Mouse (Mus musculus) brain, embryonic 18.5 days (tissue): ENCODE measurements around the gene Umps.

Experiments used
- DNase-seq: peaks from one replicate; pipeline ENCODE4 v3.0.0-alpha.2; 2012; ENCODE audit warnings: low read depth, low spot score

Umps gene

GRCm38 (mm10) chr16:33966538-33967282 is at the start of gene Umps:
Gene Umps, minus strand, starts transcription at chr16:33967038.
- peak; percentile 64 for DNase-seq

DNA sequence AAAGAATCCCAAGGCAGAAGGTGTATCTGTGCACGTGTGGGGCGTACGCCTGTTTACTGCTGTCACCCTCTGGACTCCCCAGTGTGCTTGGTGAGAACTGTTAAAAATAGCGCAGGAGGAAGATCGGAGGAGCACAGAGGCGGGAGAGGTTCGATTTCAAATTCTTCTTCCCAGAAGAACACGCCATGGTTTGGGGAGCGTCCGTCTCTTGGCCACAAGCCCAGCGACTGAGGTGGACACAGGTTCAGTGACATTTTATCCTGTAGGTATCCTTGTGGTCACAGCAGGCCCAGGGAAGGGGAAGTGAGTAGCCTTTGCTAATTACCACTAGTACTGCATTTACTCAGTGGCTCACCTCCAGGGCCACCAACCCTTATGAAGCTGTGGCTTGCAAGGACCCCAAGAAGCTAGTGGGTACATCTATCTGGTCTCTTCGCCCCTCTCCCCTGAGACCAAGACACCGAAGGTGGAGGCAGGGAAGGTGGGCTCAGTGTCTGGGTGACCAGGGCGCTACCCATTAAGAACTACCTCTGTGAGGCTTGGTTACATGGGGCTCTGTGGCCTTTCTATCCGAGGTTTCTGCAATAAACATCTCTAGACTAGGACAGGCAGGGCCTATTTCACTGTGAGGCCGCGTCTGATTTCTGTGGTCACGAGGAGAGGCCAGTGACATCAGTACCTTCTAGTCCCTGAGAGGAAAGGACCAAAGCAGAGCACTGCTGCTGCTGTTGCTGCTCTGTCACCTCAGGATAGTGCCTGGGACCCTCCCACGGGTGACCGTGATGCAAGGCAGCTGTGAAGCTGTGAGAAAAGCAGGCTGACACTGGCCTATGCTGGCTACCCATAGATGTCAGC is 45.4 kb upstream of the Umps start:
- no peak for DNase-seq

DNA sequence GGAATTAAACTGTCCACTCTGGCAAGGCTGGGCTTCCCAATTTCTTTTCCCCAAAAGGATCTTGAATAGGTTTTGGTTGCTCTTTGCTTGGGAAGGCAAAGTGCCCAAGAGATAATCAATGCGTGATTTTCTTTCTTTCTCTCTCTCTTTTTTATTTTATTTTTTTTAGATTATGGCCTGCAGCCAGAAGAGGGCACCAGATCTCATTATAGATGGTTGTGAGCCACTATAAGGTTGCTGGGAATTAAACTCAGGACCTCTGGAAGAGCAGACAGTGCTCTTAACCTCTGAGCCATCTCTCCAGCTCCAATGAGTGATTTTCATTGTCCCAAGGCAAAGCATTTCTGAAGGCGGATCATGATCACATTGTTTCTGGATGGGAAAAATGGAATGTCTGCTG is 42.7 kb upstream of the Umps start:
- no peak for DNase-seq

- no peak for DNase-seq
These were observed 39.1 kb upstream of the Umps start for GRCm38 (mm10) chr16:34005986-34006385.

DNA sequence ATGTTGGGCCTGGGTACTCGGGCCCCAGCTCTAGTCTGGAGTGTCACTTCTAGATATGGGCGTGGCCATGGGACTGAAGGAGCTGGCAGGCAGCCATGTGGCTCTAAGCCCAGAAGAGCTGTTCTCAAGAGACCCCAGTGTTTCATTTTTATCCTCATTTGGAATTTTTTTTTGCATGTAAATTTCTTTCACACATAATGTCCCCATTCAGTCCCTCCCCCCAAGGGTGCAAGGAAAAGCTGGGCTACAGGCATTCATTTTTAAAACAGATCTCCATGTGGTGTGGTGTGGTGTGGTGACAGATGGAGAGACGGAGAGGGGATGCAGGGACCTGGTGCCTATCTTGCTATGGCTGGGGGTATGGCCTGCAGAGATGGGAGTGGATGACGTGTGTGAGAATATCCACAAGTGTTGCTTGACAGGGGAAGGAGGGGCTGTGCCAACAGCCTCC is 37.3 kb upstream of the Umps start:
- DNase-seq = peak; percentile 66

DNA sequence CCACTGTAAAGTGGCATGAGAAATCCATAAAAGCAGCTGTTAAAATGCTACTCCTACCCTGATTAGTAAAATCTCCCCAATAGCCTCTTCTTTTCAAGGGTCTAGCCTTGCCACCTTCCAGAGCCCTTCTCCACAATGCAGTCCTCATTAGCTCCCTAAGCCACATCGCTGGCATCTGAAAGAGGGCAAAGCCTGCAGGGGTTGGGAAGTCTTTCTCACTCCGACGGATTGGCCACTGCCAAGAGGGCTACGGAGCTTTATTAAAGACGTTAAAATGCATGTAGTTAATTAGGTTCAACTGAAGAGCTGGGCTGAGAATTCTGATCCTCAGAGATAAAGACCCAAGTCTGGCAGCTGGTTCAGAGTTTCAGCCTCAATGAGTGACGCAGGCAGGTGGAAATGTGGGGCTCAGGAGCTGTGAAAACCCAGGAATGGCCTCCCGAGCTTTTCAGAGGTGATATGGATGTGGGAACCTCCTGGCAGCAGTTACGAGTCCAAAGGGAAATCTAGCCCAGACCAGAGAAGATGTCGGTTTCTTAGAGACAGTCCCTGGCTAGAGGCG is 36.8 kb upstream of the Umps start:
- DNase-seq = peak; percentile 22

GRCm38 (mm10) chr16:34000715-34001114 is 33.9 kb upstream of the Umps start:
- DNase-seq = no peak

- no peak for DNase-seq
These were observed 32.5 kb upstream of the Umps start for GRCm38 (mm10) chr16:33999388-33999787.

GRCm38 (mm10) chr16:33998011-33998410 is 31.2 kb upstream of the Umps start:
- DNase-seq = no peak

GRCm38 (mm10) chr16:33996030-33996429 is 29.2 kb upstream of the Umps start:
- DNase-seq = no peak

- DNase-seq = no peak
These were observed 28.7 kb upstream of the Umps start for GRCm38 (mm10) chr16:33995496-33995895.

GRCm38 (mm10) chr16:33994321-33994720 is 27.5 kb upstream of the Umps start:
- DNase-seq = no peak

GRCm38 (mm10) chr16:33990712-33991111 is 23.9 kb upstream of the Umps start:
- DNase-seq = no peak

- no peak for DNase-seq
These were observed 22.3 kb upstream of the Umps start for GRCm38 (mm10) chr16:33989106-33989505.

GRCm38 (mm10) chr16:33988358-33989012 is 21.6 kb upstream of the Umps start:
- DNase-seq = no peak

GRCm38 (mm10) chr16:33986993-33987392 is 20.2 kb upstream of the Umps start:
- no peak for DNase-seq

DNA sequence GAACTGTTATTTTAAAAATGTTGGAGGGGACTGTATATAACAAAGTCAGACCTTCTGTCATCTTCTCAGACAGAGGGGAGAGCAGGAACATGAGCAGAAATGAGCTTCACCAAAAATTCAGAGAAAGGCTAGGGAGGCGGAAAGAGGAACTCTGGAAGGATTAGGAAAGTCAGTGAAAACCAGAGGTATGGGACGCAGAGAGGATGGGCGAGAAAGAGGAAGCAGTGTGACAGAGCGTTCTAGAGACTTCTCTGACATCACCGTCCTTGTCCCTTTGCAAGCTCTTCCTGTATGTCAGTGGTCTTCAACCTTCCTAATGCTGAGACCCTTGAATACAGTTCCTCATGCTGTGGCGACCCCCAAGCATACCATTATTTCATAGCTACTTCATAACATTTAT is 18.5 kb upstream of the Umps start:
- no peak for DNase-seq

DNA sequence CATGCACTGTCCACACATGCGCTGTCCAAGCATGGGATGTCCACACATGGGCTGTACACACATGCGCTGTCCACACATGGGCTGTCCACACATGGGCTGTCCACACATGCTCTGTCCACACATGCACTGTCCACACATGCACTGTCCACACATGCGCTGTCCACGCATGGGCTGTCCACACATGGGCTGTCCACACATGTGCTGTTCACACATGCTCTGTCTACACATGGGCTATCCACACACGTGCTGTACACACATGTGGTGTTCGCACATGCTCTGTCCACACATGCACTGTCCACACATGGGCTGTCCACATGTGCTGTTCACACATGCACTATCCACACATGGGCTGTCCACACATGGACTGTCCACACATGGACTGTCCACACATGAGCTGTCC is 16.9 kb upstream of the Umps start:
- DNase-seq = no peak

GRCm38 (mm10) chr16:33979855-33980254 is 13.0 kb upstream of the Umps start:
- no peak for DNase-seq

DNA sequence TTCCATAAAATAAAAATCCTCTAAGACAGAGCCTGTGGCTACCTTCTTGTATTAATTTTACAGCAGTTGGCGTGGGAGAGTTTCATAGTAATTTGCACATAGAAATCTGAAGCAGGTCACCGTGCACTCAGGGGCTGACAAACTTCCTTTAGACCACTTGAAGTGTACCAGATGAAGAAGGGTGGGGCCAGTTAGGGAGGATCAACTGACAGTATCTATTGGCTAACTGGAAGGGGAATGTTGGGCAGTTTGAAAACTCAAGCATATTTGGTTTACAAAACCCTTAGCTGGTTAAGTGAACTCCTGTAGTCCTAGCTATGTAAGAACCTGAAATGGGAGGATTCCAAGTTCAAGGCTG is 424 bp upstream of the Umps start:
- no peak for DNase-seq

DNA sequence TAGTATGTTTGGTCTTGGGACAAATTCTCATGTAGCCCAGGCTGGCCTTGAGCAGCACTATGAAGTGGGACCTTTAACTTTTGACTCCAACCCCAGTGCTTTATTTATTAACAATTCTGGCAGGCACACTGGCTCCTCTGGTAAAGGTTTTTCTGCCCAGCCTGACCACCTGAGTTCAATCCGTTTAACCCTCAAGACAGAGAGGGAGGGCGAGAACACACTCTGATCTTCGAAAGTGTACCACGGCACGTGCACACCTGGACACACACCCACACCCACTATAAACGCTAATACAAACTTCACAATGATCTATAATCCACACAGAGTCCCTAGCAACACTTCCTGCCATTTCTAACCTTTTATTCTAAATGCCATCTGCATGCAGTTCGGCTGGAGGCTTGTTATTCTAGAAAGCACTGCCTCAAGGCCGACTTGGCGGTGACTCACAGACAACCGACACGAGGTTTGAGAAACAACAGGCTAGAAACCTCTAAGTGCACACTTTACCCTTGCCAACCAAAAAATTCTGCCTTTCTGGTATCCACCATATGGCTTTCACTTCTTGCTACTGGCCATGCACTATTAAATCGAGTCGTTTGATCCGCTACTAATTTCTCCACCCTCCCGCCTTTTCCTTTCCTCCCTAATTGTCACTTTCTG is 830 bp downstream of the Umps start:
- no peak for DNase-seq

- DNase-seq = no peak
These were observed 3.3 kb downstream of the Umps start for GRCm38 (mm10) chr16:33963509-33963908.
